Mouse (Mus musculus) midbrain, embryonic 10.5 days (tissue): ENCODE measurements around the gene March8. TPM values are rescaled to one million over a fixed set of nuclear protein-coding genes. Genes with fewer than 3 reads are reported as not detected.

Experiments
- DNase-seq: peaks from one replicate; pipeline ENCODE4 v3.0.0-alpha.2; 2017; ENCODE audit warnings: low spot score
- H3K27ac ChIP-seq: fragments of 300-500 bp; sonication (generic); replicated peaks from 2 replicates; pipeline ENCODE4 v1.5.1; 2016; ENCODE audit warnings: mild to moderate bottlenecking
- H3K27me3 ChIP-seq: fragments of 300-500 bp; sonication (generic); 2 replicates; pipeline ENCODE4 v1.6.1; 2016; ENCODE audit warnings: low read depth, mild to moderate bottlenecking; ENCODE audit not compliant: poor library complexity, severe bottlenecking
- H3K36me3 ChIP-seq: fragments of 300-500 bp; sonication (generic); 2 replicates; pipeline ENCODE4 v1.6.1; 2016; ENCODE audit warnings: mild to moderate bottlenecking, moderate library complexity
- H3K4me1 ChIP-seq: fragments of 300-500 bp; sonication (generic); 2 replicates; pipeline ENCODE4 v1.6.1; 2016
- H3K4me3 ChIP-seq: fragments of 300-500 bp; sonication (generic); 2 replicates; pipeline ENCODE4 v1.5.1; 2016; ENCODE audit warnings: mild to moderate bottlenecking, moderate library complexity
- H3K9me3 ChIP-seq: fragments of 300-500 bp; sonication (generic); replicated peaks from 2 replicates; pipeline ENCODE4 v1.6.1; 2016; ENCODE audit warnings: mild to moderate bottlenecking
- WGBS: fragments of 180-500 bp; shearing (Covaris S2); methylation state at CpG from one replicate; pipeline ENCODE4 v1.1.7; 2016; 5-methylcytosine and 5-hydroxymethylcytosine counted together
- polyA plus RNA-seq: library from polyadenylated mRNA; unstranded; fragments of >200 nt; fragmentation: Nextera tagmentation; extraction: Ambion mirVana; gene quantifications from 2 replicates; pipeline ENCODE4 v1.2.1, GENCODE M21; 2016

The March8 gene
- polyA plus RNA-seq, 1 experiment from 2014 or later = 27.7 TPM

- Histone ChIP-seq H3K27ac (no peak overlapping the region), H3K36me3 (peaks cover 3% of the 10 kb centered on the region; the same call in 1 of the 2 replicates), H3K9me3 (no peaks in the 10 kb centered on the region), H3K27me3 (no peaks in the 10 kb centered on the region), H3K4me1 (no peaks in the 10 kb centered on the region), H3K4me3 (no peak overlapping the region)
- 64% methylated on average over 6 of the region's 6 CpGs for WGBS
- no peak for DNase-seq
Observed at GRCm38 (mm10) chr6:116417518-116418315, 79.9 kb downstream of the March8 start.

GRCm38 (mm10) chr6:116418487-116418886, 80.7 kb downstream of the March8 start:
- Histone ChIP-seq H3K4me1 (no peaks in the 10 kb centered on the region), H3K36me3 (no peaks in the 10 kb centered on the region), H3K27me3 (no peaks in the 10 kb centered on the region), H3K4me3 (no peak overlapping the region), H3K27ac (no peak overlapping the region), H3K9me3 (no peaks in the 10 kb centered on the region)
- 86% methylated on average over 1 of the region's 1 CpGs for WGBS
- DNase-seq = no peak

GRCm38 (mm10) chr6:116419699-116420098, 81.9 kb downstream of the March8 start:
- no peaks in the 10 kb centered on the region for H3K27me3 ChIP-seq
- H3K9me3 ChIP-seq = no peaks in the 10 kb centered on the region
- H3K27ac ChIP-seq = no peak overlapping the region
- no peak overlapping the region for H3K4me3 ChIP-seq
- no peak for DNase-seq
- 72% methylated on average over 6 of the region's 6 CpGs for WGBS
- H3K36me3 ChIP-seq = no peaks in the 10 kb centered on the region
- H3K4me1 ChIP-seq = no peaks in the 10 kb centered on the region

- Histone ChIP-seq H3K27me3 (no peaks in the 10 kb centered on the region), H3K4me3 (no peak overlapping the region), H3K27ac (no peak overlapping the region), H3K9me3 (no peaks in the 10 kb centered on the region), H3K4me1 (no peaks in the 10 kb centered on the region), H3K36me3 (no peaks in the 10 kb centered on the region)
- 86% methylated on average over 10 of the region's 10 CpGs for WGBS
- no peak for DNase-seq
Observed at GRCm38 (mm10) chr6:116420271-116420670, 82.4 kb downstream of the March8 start.

GRCm38 (mm10) chr6:116422991-116423390, 85.2 kb downstream of the March8 start:
- H3K9me3 ChIP-seq = no peaks in the 10 kb centered on the region
- H3K36me3 ChIP-seq = no peaks in the 10 kb centered on the region
- no peaks in the 10 kb centered on the region for H3K4me1 ChIP-seq
- no peak overlapping the region for H3K4me3 ChIP-seq
- 94% methylated on average over 7 of the region's 7 CpGs for WGBS
- no peaks in the 10 kb centered on the region for H3K27me3 ChIP-seq
- DNase-seq = no peak
- H3K27ac ChIP-seq = no peak overlapping the region

- no peak for DNase-seq
- H3K27ac ChIP-seq = no peak overlapping the region
- WGBS = 70% methylated on average over 2 of the region's 2 CpGs
Observed at GRCm38 (mm10) chr6:116423664-116424063, 85.8 kb downstream of the March8 start.

GRCm38 (mm10) chr6:116427552-116427951, 89.7 kb downstream of the March8 start:
- H3K9me3 ChIP-seq = peaks cover 6% of the 10 kb centered on the region
- no peaks in the 10 kb centered on the region for H3K36me3 ChIP-seq
- WGBS = 86% methylated on average over 3 of the region's 3 CpGs
- H3K27ac ChIP-seq = no peak overlapping the region
- no peak for DNase-seq
- no peaks in the 10 kb centered on the region for H3K4me1 ChIP-seq
- no peaks in the 10 kb centered on the region for H3K27me3 ChIP-seq
- no peak overlapping the region for H3K4me3 ChIP-seq

More at GRCm38 (mm10) chr6:116423664-116424063, 85.8 kb downstream of the March8 start:
- Histone ChIP-seq H3K4me1 (no peaks in the 10 kb centered on the region), H3K36me3 (no peaks in the 10 kb centered on the region), H3K27me3 (no peaks in the 10 kb centered on the region), H3K4me3 (no peak overlapping the region), H3K9me3 (no peaks in the 10 kb centered on the region)

GRCm38 (mm10) chr6:116428282-116428681, 90.5 kb downstream of the March8 start:
- H3K4me3 ChIP-seq = no peak overlapping the region
- H3K36me3 ChIP-seq = no peaks in the 10 kb centered on the region
- no peaks in the 10 kb centered on the region for H3K27me3 ChIP-seq
- DNase-seq = no peak
- no peak overlapping the region for H3K27ac ChIP-seq
- peaks cover 6% of the 10 kb centered on the region for H3K9me3 ChIP-seq
- 71% methylated on average over 5 of the region's 5 CpGs for WGBS
- no peaks in the 10 kb centered on the region for H3K4me1 ChIP-seq

GRCm38 (mm10) chr6:116438864-116439263, 101.0 kb downstream of the March8 start:
- 89% methylated on average over 6 of the region's 6 CpGs for WGBS
- H3K4me3 ChIP-seq = no peak overlapping the region

GRCm38 (mm10) chr6:116439531-116439930, 101.7 kb downstream of the March8 start:
- no peak for DNase-seq
- Histone ChIP-seq H3K4me3 (no peak overlapping the region), H3K9me3 (no peaks in the 10 kb centered on the region), H3K36me3 (no peaks in the 10 kb centered on the region), H3K27ac (no peak overlapping the region), H3K4me1 (no peaks in the 10 kb centered on the region), H3K27me3 (no peaks in the 10 kb centered on the region)
- 91% methylated on average over 6 of the region's 6 CpGs for WGBS

More at GRCm38 (mm10) chr6:116438864-116439263, 101.0 kb downstream of the March8 start:
- H3K4me1 ChIP-seq = no peaks in the 10 kb centered on the region
- no peak for DNase-seq
- no peaks in the 10 kb centered on the region for H3K9me3 ChIP-seq
- no peaks in the 10 kb centered on the region for H3K36me3 ChIP-seq
- no peak overlapping the region for H3K27ac ChIP-seq
- no peaks in the 10 kb centered on the region for H3K27me3 ChIP-seq

- H3K4me3 ChIP-seq = no peak overlapping the region
- H3K27ac ChIP-seq = no peak overlapping the region
- WGBS = 79% methylated on average over 4 of the region's 4 CpGs
- no peaks in the 10 kb centered on the region for H3K4me1 ChIP-seq
- H3K9me3 ChIP-seq = no peaks in the 10 kb centered on the region
- DNase-seq = no peak
- no peaks in the 10 kb centered on the region for H3K27me3 ChIP-seq
- no peaks in the 10 kb centered on the region for H3K36me3 ChIP-seq
Observed at GRCm38 (mm10) chr6:116440447-116440846, 102.6 kb downstream of the March8 start.

- Histone ChIP-seq H3K4me3 (no peak overlapping the region), H3K4me1 (no peaks in the 10 kb centered on the region), H3K27ac (no peak overlapping the region), H3K9me3 (no peaks in the 10 kb centered on the region), H3K36me3 (no peaks in the 10 kb centered on the region), H3K27me3 (no peaks in the 10 kb centered on the region)
- no peak for DNase-seq
- 86% methylated on average over 4 of the region's 4 CpGs for WGBS
Observed at GRCm38 (mm10) chr6:116440849-116441248, 103.0 kb downstream of the March8 start.

- no peak for DNase-seq
- Histone ChIP-seq H3K27me3 (peaks cover 20% of the 10 kb centered on the region), H3K9me3 (no peaks in the 10 kb centered on the region), H3K4me3 (no peak overlapping the region), H3K4me1 (peaks cover 5% of the 10 kb centered on the region), H3K27ac (no peak overlapping the region), H3K36me3 (no peaks in the 10 kb centered on the region)
- 77% methylated on average over 4 of the region's 4 CpGs for WGBS
Observed at GRCm38 (mm10) chr6:116455781-116456180, 118.0 kb downstream of the March8 start.
